ENCODE assay signal across 8 mouse cellular contexts in genomic region chr10:18602030-18602429, GRCm38 (mm10). TPM values are rescaled to one million over a fixed set of nuclear protein-coding genes. Genes with fewer than 3 reads are reported as not detected.
A peak's percentile ranks its signal among the peaks of the same experiment; 100 is the strongest.
DNase-seq lines count a peak whose midpoint lies in the region; ATAC-seq and TF ChIP-seq lines count a peak whose summit lies in the region.

No protein-coding gene starts in this region.

- no peak overlapping the region for H3K9ac ChIP-seq in liver, embryonic 13.5 days
- no peak overlapping the region for H3K9ac ChIP-seq in neural tube, embryonic 15.5 days (replicated peaks)

- H3K79me2 ChIP-seq in C2C12 (ENCODE audit: control insufficient read depth, insufficient read depth), result no peaks in the 10 kb centered on the region

- no peak for ATAC-seq in liver, embryonic 13.5 days (ENCODE audit: low read depth)
- ATAC-seq in neural tube, embryonic 15.5 days (ENCODE audit: low FRiP score), result peak; percentile 50; the same call in 1 of the 2 replicates

- H3ac ChIP-seq in C2C12 (ENCODE audit: control insufficient read depth, insufficient read length, low read depth), result no peak overlapping the region

- H3K4me2 ChIP-seq in liver, embryonic 13.5 days, result no peak overlapping the region
- H3K4me2 ChIP-seq in neural tube, embryonic 15.5 days, result no peak overlapping the region

- H3K79me3 ChIP-seq in C2C12 (ENCODE audit: low read depth), result no peaks in the 10 kb centered on the region

- DNase-seq in R1 (ENCODE audit: low read depth, low spot score), result peak; percentile 74
- DNase-seq in cerebellum, postnatal 10 days, result peak; percentile 88 to 91
- peak; percentile 77 to 81 for DNase-seq in frontal cortex, postnatal 25 days (ENCODE audit: low spot score in 2 of 2)
- peak; percentile 80 for DNase-seq in kidney, postnatal 14 days
- peak; percentile 22 for DNase-seq in liver, embryonic 13.5 days
- peak; percentile 87 for DNase-seq in thymus, postnatal 14 days

- H3K36me3 ChIP-seq in C2C12 (ENCODE audit: control insufficient read depth, insufficient read depth), result no peaks in the 10 kb centered on the region
- H3K36me3 ChIP-seq in liver, embryonic 13.5 days, result no peaks in the 10 kb centered on the region
- H3K36me3 ChIP-seq in neural tube, embryonic 15.5 days, result peaks cover 37% of the 10 kb centered on the region

- H3K27ac ChIP-seq in liver, embryonic 13.5 days, result no peak overlapping the region
- H3K27ac ChIP-seq in neural tube, embryonic 15.5 days (replicated peaks), result no peak overlapping the region

- H3K27me3 ChIP-seq in C2C12 (ENCODE audit: control insufficient read depth, insufficient read depth, insufficient read length), result peaks cover 3% of the 10 kb centered on the region
- no peaks in the 10 kb centered on the region for H3K27me3 ChIP-seq in liver, embryonic 13.5 days
- no peaks in the 10 kb centered on the region for H3K27me3 ChIP-seq in neural tube, embryonic 15.5 days (replicated peaks)

- H3K4me1 ChIP-seq in liver, embryonic 13.5 days (replicated peaks), result no peaks in the 10 kb centered on the region
- no peaks in the 10 kb centered on the region for H3K4me1 ChIP-seq in neural tube, embryonic 15.5 days

- H3K9me3 ChIP-seq in liver, embryonic 13.5 days (replicated peaks), result no peaks in the 10 kb centered on the region
- no peaks in the 10 kb centered on the region for H3K9me3 ChIP-seq in neural tube, embryonic 15.5 days (replicated peaks)

- 16% methylated on average over 4 of the region's 4 CpGs for WGBS in liver, embryonic 13.5 days (ENCODE audit: insufficient replicate concordance)
- WGBS in neural tube, embryonic 15.5 days, result 19% methylated on average over 4 of the region's 4 CpGs

- peak; percentile 35 for TF ChIP-seq CTCF in C2C12 (IDR thresholded peaks at IDR 0.05; ENCODE audit: control insufficient read depth, insufficient read depth, insufficient read length)

- H3K4me3 ChIP-seq in C2C12 (ENCODE audit: insufficient read depth, poor library complexity, severe bottlenecking), result no peak overlapping the region
- H3K4me3 ChIP-seq in liver, embryonic 13.5 days (replicated peaks), result no peak overlapping the region
- no peak overlapping the region for H3K4me3 ChIP-seq in neural tube, embryonic 15.5 days (replicated peaks)

TF ChIP-seq in C2C12, 6 proteins besides CTCF, POLR2A, EP300 and RAD21:
- TF ChIP-seq USF1 (IDR thresholded peaks at IDR 0.05; ENCODE audit: low read depth), result no peak

RNA-seq across cellular contexts. Expression of gene Hebp2, which starts 56.2 kb away (rescaled TPM):
- polyA plus RNA-seq in C2C12 (2012; fragmentation: generic; extraction: Trizol), result 4.3 TPM
- 2.0 and 3.0 TPM in 2 replicates for polyA plus RNA-seq in liver, embryonic 13.5 days (2015; fragmentation: Nextera tagmentation; extraction: Ambion mirVana)
- polyA plus RNA-seq in neural tube, embryonic 15.5 days (2015; fragmentation: Nextera tagmentation; extraction: Ambion mirVana), result 15.5 and 18.3 TPM in 2 replicates

Comparison
In these comparisons a context has a peak if more than half of its experiments do, and no peak if none do; other contexts are left out.
1. DNase-seq: peak in every context shown above with its lines; median percentile 90 in cerebellum, postnatal 10 days; 87 in thymus, postnatal 14 days; 80 in kidney, postnatal 14 days; 79 in frontal cortex, postnatal 25 days; 74 in R1; 22 in liver, embryonic 13.5 days.